Mouse (Mus musculus) brain, embryonic 14.5 days (tissue): ENCODE measurements around the gene Chfr.

Experiments
- CTCF ChIP-seq: fragments of 200-500 bp; IDR thresholded peaks from 2 replicates; pipeline ENCODE4 v1.5.1; 2012; ENCODE audit warnings: inconsistent platforms, mild to moderate bottlenecking, moderate library complexity, borderline replicate concordance; ENCODE audit not compliant: insufficient read depth, insufficient read length; ENCODE audit errors: extremely low read depth
- POLR2A ChIP-seq: fragments of 200-500 bp; IDR thresholded peaks from 2 replicates; pipeline ENCODE4 v1.6.1; 2012; ENCODE audit warnings: mild to moderate bottlenecking, inconsistent platforms, borderline replicate concordance; ENCODE audit not compliant: poor library complexity, insufficient read depth, insufficient read length, severe bottlenecking; ENCODE audit errors: extremely low read depth

DNA sequence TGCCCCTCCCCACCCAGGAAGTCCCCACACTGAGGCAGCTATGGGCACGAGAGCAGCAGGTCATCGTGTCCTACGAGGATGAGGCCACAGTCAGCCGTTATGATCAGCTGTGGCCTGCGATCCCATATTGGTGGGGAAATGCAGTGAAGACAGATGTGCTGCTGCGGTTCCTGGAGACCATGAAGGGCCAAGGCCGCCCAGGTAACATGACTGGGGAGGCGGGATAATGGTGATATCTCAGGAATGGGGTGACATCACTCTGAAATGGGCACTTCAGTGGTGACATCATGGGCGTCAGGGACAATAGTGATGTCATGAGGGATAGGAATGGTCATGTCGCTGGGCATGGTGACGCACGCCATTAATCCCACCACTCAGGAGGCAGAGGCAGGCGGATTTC lies 33.2 kb upstream of the Chfr start:
- TF ChIP-seq CTCF (no peak), POLR2A (no peak)
